Mouse (Mus musculus): ENCODE measurements around the gene Kiss1r. TPM values are rescaled to one million over a fixed set of nuclear protein-coding genes. Genes with fewer than 3 reads are reported as not detected.

The Kiss1r gene
- polyA plus RNA-seq, 2 experiments: 0.26 to 2.5 TPM

DNA sequence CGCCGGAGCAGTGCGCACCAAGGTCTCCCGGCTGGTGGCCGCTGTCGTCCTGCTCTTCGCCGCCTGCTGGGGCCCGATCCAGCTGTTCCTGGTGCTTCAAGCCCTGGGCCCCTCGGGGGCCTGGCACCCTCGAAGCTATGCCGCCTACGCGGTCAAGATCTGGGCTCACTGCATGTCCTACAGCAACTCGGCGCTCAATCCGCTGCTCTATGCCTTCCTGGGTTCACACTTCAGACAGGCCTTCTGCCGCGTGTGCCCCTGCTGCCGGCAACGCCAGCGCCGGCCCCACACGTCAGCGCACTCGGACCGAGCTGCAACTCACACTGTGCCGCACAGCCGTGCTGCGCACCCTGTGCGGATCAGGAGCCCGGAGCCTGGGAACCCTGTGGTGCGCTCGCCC is 4.8 kb downstream of the Kiss1r start:
- Histone ChIP-seq H3K9ac (ENCODE audit: low read depth, low read length, severe bottlenecking) (peak overlapping the region; percentile 28; the same call in 1 of the 2 replicates), H3K27me3 (ENCODE audit: control insufficient read depth, insufficient read depth, low read length) (peaks cover 61% of the 10 kb centered on the region), H3K36me3 (ENCODE audit: control insufficient read depth, insufficient read depth, low read length) (no peaks in the 10 kb centered on the region), H3K4me3 (replicated peaks; ENCODE audit: low read length) (peak overlapping the region; percentile 24), H3K9me3 (ENCODE audit: control insufficient read depth, low read length) (no peaks in the 10 kb centered on the region), H3K4me1 (ENCODE audit: control insufficient read depth, insufficient read depth, low read length) (peaks cover 26% of the 10 kb centered on the region), H3K27ac (replicated peaks; ENCODE audit: low read depth, low read length) (no peak overlapping the region), H3K4me2 (replicated peaks; ENCODE audit: low read depth, low read length, severe bottlenecking) (peak overlapping the region; percentile 40)
- ATAC-seq (ENCODE audit: low FRiP score, low read depth) (no peak), DNase-seq (ENCODE audit: low spot score) (no peak)
- WGBS: 2% methylated on average over 30 of the region's 34 CpGs
- TF ChIP-seq POLR2A (IDR thresholded peaks at IDR 0.05; ENCODE audit: borderline replicate concordance, extremely low read depth, insufficient read depth, insufficient read length): no peak

GRCm38 (mm10) chr10:79924998-79925784 is 8.4 kb downstream of the Kiss1r start:
- DNase-seq (ENCODE audit: low spot score) (peak; percentile 81), ATAC-seq (ENCODE audit: low FRiP score, low read depth) (0 out of 2 replicates have a peak, but pooled peaks have one; percentile 9)
- H3K4me1 ChIP-seq (ENCODE audit: control insufficient read depth, insufficient read depth, low read length): peaks cover 31% of the 10 kb centered on the region
- H3K9me3 ChIP-seq (ENCODE audit: control insufficient read depth, low read length): no peaks in the 10 kb centered on the region
- H3K4me3 ChIP-seq (replicated peaks; ENCODE audit: low read length): no peak overlapping the region
- TF ChIP-seq POLR2A (IDR thresholded peaks at IDR 0.05; ENCODE audit: borderline replicate concordance, extremely low read depth, insufficient read depth, insufficient read length): no peak
- no peak overlapping the region for H3K27ac ChIP-seq (replicated peaks; ENCODE audit: low read depth, low read length)
- WGBS: 13% methylated on average over 29 of the region's 29 CpGs
- no peak overlapping the region for H3K4me2 ChIP-seq (replicated peaks; ENCODE audit: low read depth, low read length, severe bottlenecking)
- H3K9ac ChIP-seq (ENCODE audit: low read depth, low read length, severe bottlenecking): no peak overlapping the region
- peaks cover 33% of the 10 kb centered on the region for H3K27me3 ChIP-seq (ENCODE audit: control insufficient read depth, insufficient read depth, low read length)
- no peaks in the 10 kb centered on the region for H3K36me3 ChIP-seq (ENCODE audit: control insufficient read depth, insufficient read depth, low read length)

DNA sequence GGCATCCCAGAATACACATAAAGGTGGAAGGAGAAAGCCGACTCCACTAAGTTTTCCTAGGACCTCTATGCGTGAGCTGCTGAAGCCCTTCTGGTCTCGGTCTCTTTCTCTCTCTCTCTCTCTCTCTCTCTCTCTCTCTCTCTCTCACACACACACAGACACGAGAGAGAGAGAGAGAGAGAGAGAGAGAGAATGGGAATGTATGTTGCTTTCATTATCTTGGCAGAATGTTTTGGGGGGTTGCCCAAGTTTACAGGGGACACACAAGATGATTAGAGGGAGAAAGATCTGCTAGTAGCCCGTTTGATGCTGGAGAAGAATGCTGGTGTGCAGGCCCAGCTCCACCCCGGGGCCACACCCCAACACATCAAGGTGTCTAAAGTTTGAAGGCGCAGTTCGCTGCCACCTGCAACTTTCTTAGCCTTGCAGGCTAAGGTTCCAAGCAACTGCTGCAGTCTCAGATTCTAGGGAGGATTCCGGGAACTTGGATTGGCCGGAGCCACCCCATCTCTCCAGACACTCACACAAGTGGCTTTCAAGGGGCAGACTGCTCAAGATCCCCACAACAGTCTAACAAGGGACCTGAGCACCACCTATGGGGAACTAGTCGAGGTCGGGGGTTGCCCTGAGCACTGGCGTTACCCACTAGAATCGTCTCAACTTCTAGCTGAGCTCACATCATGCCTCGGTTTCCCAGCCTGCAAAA is 9.2 kb downstream of the Kiss1r start:
- H3K4me1 ChIP-seq (ENCODE audit: control insufficient read depth, insufficient read depth, low read length): peaks cover 27% of the 10 kb centered on the region
- peak overlapping the region; percentile 90 for H3K4me2 ChIP-seq (replicated peaks; ENCODE audit: low read depth, low read length, severe bottlenecking)
- no peaks in the 10 kb centered on the region for H3K9me3 ChIP-seq (ENCODE audit: control insufficient read depth, low read length)
- peaks cover 6% of the 10 kb centered on the region for H3K36me3 ChIP-seq (ENCODE audit: control insufficient read depth, insufficient read depth, low read length)
- no peak for TF ChIP-seq POLR2A (IDR thresholded peaks at IDR 0.05; ENCODE audit: borderline replicate concordance, extremely low read depth, insufficient read depth, insufficient read length)
- WGBS: 11% methylated on average over 15 of the region's 15 CpGs
- H3K27ac ChIP-seq (replicated peaks; ENCODE audit: low read depth, low read length): peak overlapping the region; percentile 19; the same call in 1 of the 2 replicates
- peak overlapping the region; percentile 87 for H3K9ac ChIP-seq (ENCODE audit: low read depth, low read length, severe bottlenecking)
- peaks cover 25% of the 10 kb centered on the region for H3K27me3 ChIP-seq (ENCODE audit: control insufficient read depth, insufficient read depth, low read length)
- ATAC-seq (ENCODE audit: low FRiP score, low read depth) (no peak), DNase-seq (ENCODE audit: low spot score) (no peak)
- peak overlapping the region; percentile 93 for H3K4me3 ChIP-seq (replicated peaks; ENCODE audit: low read length)

DNA sequence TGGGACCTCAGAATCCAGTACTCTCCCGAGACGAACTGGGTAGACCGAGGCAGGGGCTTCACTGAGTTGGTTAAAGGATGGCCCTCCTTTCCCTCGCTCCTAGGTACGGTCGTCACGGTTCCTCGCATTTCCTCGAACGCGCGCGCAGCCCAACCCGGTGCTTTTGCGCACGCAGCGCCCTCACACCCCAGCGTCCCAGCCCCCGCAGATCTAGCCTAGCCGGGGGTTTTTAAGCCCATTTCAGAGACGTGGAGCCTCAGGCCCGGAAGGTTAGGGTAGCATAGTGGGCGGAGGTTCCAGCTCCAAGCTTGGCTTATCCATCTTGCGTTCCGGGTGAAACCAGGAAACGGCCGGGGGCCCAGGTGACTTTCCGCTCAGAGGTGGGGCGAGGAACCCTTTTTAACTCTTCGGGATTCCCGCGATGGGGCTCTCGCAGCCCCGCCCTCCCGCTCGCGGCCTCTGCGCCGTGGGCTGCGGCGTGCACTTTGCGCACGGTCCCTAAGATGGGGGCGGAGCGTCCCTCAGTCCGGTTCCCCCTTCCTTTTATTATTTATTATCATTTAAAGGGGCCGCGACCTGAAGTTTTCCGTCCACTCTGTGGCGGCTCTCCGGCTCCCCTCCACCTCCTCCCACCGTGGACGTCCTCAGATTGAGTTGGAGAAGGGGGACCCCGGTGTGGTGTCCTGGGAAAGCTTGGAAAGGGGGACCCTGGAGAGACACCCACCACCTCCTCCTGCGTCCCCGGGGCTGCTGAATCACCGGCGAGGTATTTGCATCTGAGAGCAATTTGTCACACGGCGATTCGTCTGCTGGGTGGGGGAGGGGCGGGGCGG is 9.9 kb downstream of the Kiss1r start, which contains the start of gene Arid3a:
Gene Arid3a, plus strand, starts transcription at position 553 of the 833 bp plus-strand sequence.
- Histone ChIP-seq H3K27me3 (ENCODE audit: control insufficient read depth, insufficient read depth, low read length) (peaks cover 17% of the 10 kb centered on the region), H3K36me3 (ENCODE audit: control insufficient read depth, insufficient read depth, low read length) (peaks cover 13% of the 10 kb centered on the region), H3K9ac (ENCODE audit: low read depth, low read length, severe bottlenecking) (peak within 1 kb of the TSS; percentile 87), H3K4me3 (replicated peaks; ENCODE audit: low read length) (peak within 1 kb of the TSS; percentile 93), H3K4me1 (ENCODE audit: control insufficient read depth, insufficient read depth, low read length) (peaks cover 21% of the 10 kb centered on the region), H3K9me3 (ENCODE audit: control insufficient read depth, low read length) (no peaks in the 10 kb centered on the region), H3K4me2 (replicated peaks; ENCODE audit: low read depth, low read length, severe bottlenecking) (peak within 1 kb of the TSS; percentile 90), H3K27ac (replicated peaks; ENCODE audit: low read depth, low read length) (peak within 1 kb of the TSS; percentile 89)
- 2% methylated on average over 57 of the region's 63 CpGs for WGBS
- peak; percentile 34; the same call in 1 of the 2 replicates for TF ChIP-seq POLR2A (IDR thresholded peaks at IDR 0.05; ENCODE audit: borderline replicate concordance, extremely low read depth, insufficient read depth, insufficient read length)
- DNase-seq (ENCODE audit: low spot score): peak; percentile 95
- peak; percentile 88 for ATAC-seq (ENCODE audit: low FRiP score, low read depth)

Data from limb, embryonic 14.5 days (tissue).